Mouse (Mus musculus): ENCODE measurements around the gene Tomm40. TPM values are rescaled to one million over a fixed set of nuclear protein-coding genes. Genes with fewer than 3 reads are reported as not detected.

Tomm40 gene
- polyA plus RNA-seq, 1 experiment from 2014 or later: 98.0 TPM

- Histone ChIP-seq H3K4me1 (replicated peaks; ENCODE audit: control insufficient read depth, insufficient read depth) (no peaks in the 10 kb centered on the region), H3K9me3 (ENCODE audit: control insufficient read depth, low read length) (no peaks in the 10 kb centered on the region), H3K9ac (ENCODE audit: low read length) (no peak overlapping the region), H3K36me3 (ENCODE audit: control insufficient read depth, insufficient read depth, low read length) (no peaks in the 10 kb centered on the region), H3K4me2 (replicated peaks; ENCODE audit: low read depth) (no peak overlapping the region), H3K27ac (replicated peaks) (no peak overlapping the region), H3K27me3 (ENCODE audit: control insufficient read depth, insufficient read depth, low read length) (no peaks in the 10 kb centered on the region), H3K4me3 (ENCODE audit: low read depth, low read length) (no peak overlapping the region)
- DNase-seq (ENCODE audit: low spot score) (no peak), ATAC-seq (ENCODE audit: low FRiP score, low TSS enrichment) (no peak)
- 52% methylated on average over 4 of the region's 4 CpGs for WGBS
- no peak for TF ChIP-seq CTCF (IDR thresholded peaks at IDR 0.05; ENCODE audit: low read depth)
- no peak for TF ChIP-seq EP300 (optimal IDR thresholded peaks at IDR 0.05)
Observed at GRCm38 (mm10) chr7:19685374-19685773, 29.9 kb downstream of the Tomm40 start.

GRCm38 (mm10) chr7:19683771-19684201 is 31.5 kb downstream of the Tomm40 start:
- ATAC-seq (ENCODE audit: low FRiP score, low TSS enrichment) (no peak), DNase-seq (ENCODE audit: low spot score) (no peak)
- Histone ChIP-seq H3K27me3 (ENCODE audit: control insufficient read depth, insufficient read depth, low read length) (no peaks in the 10 kb centered on the region), H3K4me2 (replicated peaks; ENCODE audit: low read depth) (no peak overlapping the region), H3K4me1 (replicated peaks; ENCODE audit: control insufficient read depth, insufficient read depth) (no peaks in the 10 kb centered on the region), H3K9me3 (ENCODE audit: control insufficient read depth, low read length) (no peaks in the 10 kb centered on the region), H3K4me3 (ENCODE audit: low read depth, low read length) (no peak overlapping the region), H3K36me3 (ENCODE audit: control insufficient read depth, insufficient read depth, low read length) (no peaks in the 10 kb centered on the region), H3K9ac (ENCODE audit: low read length) (no peak overlapping the region), H3K27ac (replicated peaks) (no peak overlapping the region)
- TF ChIP-seq CTCF (IDR thresholded peaks at IDR 0.05; ENCODE audit: low read depth): no peak
- TF ChIP-seq EP300 (optimal IDR thresholded peaks at IDR 0.05): no peak
- 84% methylated on average over 6 of the region's 6 CpGs for WGBS

- TF ChIP-seq CTCF (IDR thresholded peaks at IDR 0.05; ENCODE audit: low read depth) (no peak), EP300 (optimal IDR thresholded peaks at IDR 0.05) (no peak)
- Histone ChIP-seq H3K4me2 (replicated peaks; ENCODE audit: low read depth) (no peak overlapping the region), H3K9me3 (ENCODE audit: control insufficient read depth, low read length) (no peaks in the 10 kb centered on the region), H3K27me3 (ENCODE audit: control insufficient read depth, insufficient read depth, low read length) (no peaks in the 10 kb centered on the region), H3K36me3 (ENCODE audit: control insufficient read depth, insufficient read depth, low read length) (no peaks in the 10 kb centered on the region), H3K27ac (replicated peaks) (no peak overlapping the region), H3K4me1 (replicated peaks; ENCODE audit: control insufficient read depth, insufficient read depth) (no peaks in the 10 kb centered on the region), H3K9ac (ENCODE audit: low read length) (no peak overlapping the region), H3K4me3 (ENCODE audit: low read depth, low read length) (no peak overlapping the region)
- no peak for DNase-seq (ENCODE audit: low spot score)
- ATAC-seq (ENCODE audit: low FRiP score, low TSS enrichment): no peak
- WGBS: 55% methylated on average over 3 of the region's 3 CpGs
Observed at GRCm38 (mm10) chr7:19682979-19683378, 32.3 kb downstream of the Tomm40 start.

GRCm38 (mm10) chr7:19681202-19681694 is 34.0 kb downstream of the Tomm40 start, which contains the start of the genes Gm44805 and Apoc4:
Gene Gm44805, minus strand, starts transcription at chr7:19681423.
Gene Apoc4, minus strand, starts transcription at chr7:19681479.
- H3K27ac ChIP-seq (replicated peaks): no peak within 1 kb of the TSS
- WGBS: 58% methylated on average over 8 of the region's 8 CpGs
- no peak for ATAC-seq (ENCODE audit: low FRiP score, low TSS enrichment)
- H3K9ac ChIP-seq (ENCODE audit: low read length): no peak within 1 kb of the TSS
- H3K4me1 ChIP-seq (replicated peaks; ENCODE audit: control insufficient read depth, insufficient read depth): no peaks in the 10 kb centered on the region
- no peaks in the 10 kb centered on the region; the same call in 1 of the 2 replicates for H3K9me3 ChIP-seq (ENCODE audit: control insufficient read depth, low read length)
- no peaks in the 10 kb centered on the region for H3K27me3 ChIP-seq (ENCODE audit: control insufficient read depth, insufficient read depth, low read length)
- no peak for DNase-seq (ENCODE audit: low spot score)
- no peak within 1 kb of the TSS for H3K4me2 ChIP-seq (replicated peaks; ENCODE audit: low read depth)
- no peak within 1 kb of the TSS for H3K4me3 ChIP-seq (ENCODE audit: low read depth, low read length)
- no peaks in the 10 kb centered on the region for H3K36me3 ChIP-seq (ENCODE audit: control insufficient read depth, insufficient read depth, low read length)
- TF ChIP-seq EP300 (optimal IDR thresholded peaks at IDR 0.05): no peak
- TF ChIP-seq CTCF (IDR thresholded peaks at IDR 0.05; ENCODE audit: low read depth): no peak

GRCm38 (mm10) chr7:19680702-19681101 is 34.5 kb downstream of the Tomm40 start:
- no peak for ATAC-seq (ENCODE audit: low FRiP score, low TSS enrichment)
- no peaks in the 10 kb centered on the region for H3K36me3 ChIP-seq (ENCODE audit: control insufficient read depth, insufficient read depth, low read length)
- no peaks in the 10 kb centered on the region for H3K27me3 ChIP-seq (ENCODE audit: control insufficient read depth, insufficient read depth, low read length)
- 75% methylated on average over 2 of the region's 2 CpGs for WGBS
- H3K27ac ChIP-seq (replicated peaks): no peak overlapping the region
- H3K4me3 ChIP-seq (ENCODE audit: low read depth, low read length): no peak overlapping the region
- no peaks in the 10 kb centered on the region for H3K4me1 ChIP-seq (replicated peaks; ENCODE audit: control insufficient read depth, insufficient read depth)
- H3K9ac ChIP-seq (ENCODE audit: low read length): no peak overlapping the region
- no peak overlapping the region for H3K4me2 ChIP-seq (replicated peaks; ENCODE audit: low read depth)
- DNase-seq (ENCODE audit: low spot score): no peak
- no peak for TF ChIP-seq CTCF (IDR thresholded peaks at IDR 0.05; ENCODE audit: low read depth)
- TF ChIP-seq EP300 (optimal IDR thresholded peaks at IDR 0.05): no peak
- no peaks in the 10 kb centered on the region; the same call in 1 of the 2 replicates for H3K9me3 ChIP-seq (ENCODE audit: control insufficient read depth, low read length)

- no peaks in the 10 kb centered on the region; the same call in 1 of the 2 replicates for H3K9me3 ChIP-seq (ENCODE audit: control insufficient read depth, low read length)
- H3K36me3 ChIP-seq (ENCODE audit: control insufficient read depth, insufficient read depth, low read length): no peaks in the 10 kb centered on the region
- no peak overlapping the region for H3K4me2 ChIP-seq (replicated peaks; ENCODE audit: low read depth)
- H3K9ac ChIP-seq (ENCODE audit: low read length): no peak overlapping the region
- H3K27ac ChIP-seq (replicated peaks): no peak overlapping the region
- DNase-seq (ENCODE audit: low spot score): no peak
- no peak for ATAC-seq (ENCODE audit: low FRiP score, low TSS enrichment)
- TF ChIP-seq EP300 (optimal IDR thresholded peaks at IDR 0.05) (no peak), CTCF (IDR thresholded peaks at IDR 0.05; ENCODE audit: low read depth) (no peak)
- 87% methylated on average over 3 of the region's 3 CpGs for WGBS
- no peaks in the 10 kb centered on the region for H3K27me3 ChIP-seq (ENCODE audit: control insufficient read depth, insufficient read depth, low read length)
- H3K4me3 ChIP-seq (ENCODE audit: low read depth, low read length): no peak overlapping the region
- H3K4me1 ChIP-seq (replicated peaks; ENCODE audit: control insufficient read depth, insufficient read depth): no peaks in the 10 kb centered on the region
Observed at GRCm38 (mm10) chr7:19678901-19679300, 36.3 kb downstream of the Tomm40 start.

All from stomach, postnatal 0 days (tissue).